Mouse (Mus musculus): ENCODE results near the gene Id1. TPM values are rescaled to one million over a fixed set of nuclear protein-coding genes. Genes with fewer than 3 reads are reported as not detected.

The Id1 gene
- polyA plus RNA-seq, 1 experiment from 2014 or later, result 39.7 TPM

DNA sequence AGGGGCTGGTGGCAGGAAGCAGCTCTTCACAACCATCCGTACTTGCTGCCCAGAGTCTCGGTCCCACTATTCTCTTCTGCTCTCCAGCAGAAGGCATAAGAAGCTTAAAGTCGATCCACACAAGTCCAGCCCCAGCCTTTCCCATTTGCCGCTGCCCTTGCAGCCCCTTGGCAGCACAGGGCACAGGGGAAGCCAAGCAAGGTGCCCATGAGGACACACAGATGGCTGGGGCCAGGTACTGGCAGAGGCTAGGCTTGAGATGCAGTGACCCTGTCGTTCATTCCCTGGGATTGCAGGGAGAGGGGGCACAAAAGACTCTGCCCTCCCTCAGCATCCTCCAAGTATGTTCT, 31.8 kb upstream of the Id1 start:
- Histone ChIP-seq H3K4me2 (ENCODE audit: low read depth, low read length) (no peak overlapping the region), H3K9ac (replicated peaks) (no peak overlapping the region), H3K27ac (ENCODE audit: low read depth) (no peak overlapping the region), H3K36me3 (replicated peaks; ENCODE audit: insufficient read depth, low read length) (peaks cover 77% of the 10 kb centered on the region), H3K4me1 (ENCODE audit: insufficient read depth) (peaks cover 6% of the 10 kb centered on the region), H3K4me3 (ENCODE audit: low read depth, low read length) (no peak overlapping the region), H3K9me3 (ENCODE audit: low read length) (no peaks in the 10 kb centered on the region), H3K27me3 (ENCODE audit: insufficient read depth, low read length) (no peaks in the 10 kb centered on the region)
- ATAC-seq, result no peak
- DNase-seq, result no peak
- 87% methylated on average over 5 of the region's 5 CpGs for WGBS (ENCODE audit: insufficient replicate concordance)
- TF ChIP-seq CTCF (IDR thresholded peaks at IDR 0.05; ENCODE audit: low read depth), result no peak
- TF ChIP-seq EP300 (IDR thresholded peaks at IDR 0.05; ENCODE audit: low read depth), result no peak

DNA sequence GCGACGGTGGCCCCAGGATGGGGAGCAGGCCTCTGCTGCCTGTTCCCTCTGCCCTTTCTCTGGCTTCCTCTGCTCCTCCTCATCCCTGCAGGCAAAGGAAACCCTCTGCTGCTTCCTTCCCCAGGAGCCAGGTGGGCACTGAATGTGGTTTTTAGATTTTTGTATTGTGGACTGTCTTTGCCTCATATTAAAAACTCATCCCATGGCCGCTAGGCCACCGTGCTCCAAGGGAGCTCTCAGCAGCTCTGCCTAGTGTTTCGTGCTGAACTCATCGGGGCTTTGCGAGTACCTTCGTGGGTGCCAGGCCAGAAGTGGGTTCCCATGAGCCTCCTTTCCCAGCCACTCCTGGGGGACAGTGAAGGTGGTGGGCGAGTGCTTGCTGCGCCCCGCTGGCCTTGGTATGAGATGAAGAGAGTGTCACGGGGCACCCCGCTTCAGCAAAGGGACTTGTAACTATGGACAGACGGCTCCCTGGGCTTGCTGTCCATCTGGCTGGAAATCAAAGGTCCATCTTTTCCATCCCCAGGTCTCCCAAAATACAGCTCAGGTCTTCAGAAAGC, 31.2 kb upstream of the Id1 start:
- Histone ChIP-seq H3K27ac (ENCODE audit: low read depth) (no peak overlapping the region), H3K4me1 (ENCODE audit: insufficient read depth) (peaks cover 11% of the 10 kb centered on the region), H3K4me3 (ENCODE audit: low read depth, low read length) (no peak overlapping the region), H3K9ac (replicated peaks) (no peak overlapping the region), H3K27me3 (ENCODE audit: insufficient read depth, low read length) (no peaks in the 10 kb centered on the region), H3K4me2 (ENCODE audit: low read depth, low read length) (no peak overlapping the region), H3K9me3 (ENCODE audit: low read length) (no peaks in the 10 kb centered on the region), H3K36me3 (replicated peaks; ENCODE audit: insufficient read depth, low read length) (peaks cover 71% of the 10 kb centered on the region)
- no peak for TF ChIP-seq EP300 (IDR thresholded peaks at IDR 0.05; ENCODE audit: low read depth)
- no peak for TF ChIP-seq CTCF (IDR thresholded peaks at IDR 0.05; ENCODE audit: low read depth)
- no peak for ATAC-seq
- 89% methylated on average over 14 of the region's 14 CpGs for WGBS (ENCODE audit: insufficient replicate concordance)
- no peak for DNase-seq

- H3K9me3 ChIP-seq (ENCODE audit: low read length), result no peaks in the 10 kb centered on the region
- DNase-seq (no peak), ATAC-seq (no peak)
- H3K36me3 ChIP-seq (replicated peaks; ENCODE audit: insufficient read depth, low read length), result peaks cover 59% of the 10 kb centered on the region
- H3K4me1 ChIP-seq (ENCODE audit: insufficient read depth), result peaks cover 11% of the 10 kb centered on the region
- H3K9ac ChIP-seq (replicated peaks), result no peak overlapping the region; the same call in 1 of the 2 replicates
- H3K27me3 ChIP-seq (ENCODE audit: insufficient read depth, low read length), result no peaks in the 10 kb centered on the region
- no peak overlapping the region for H3K27ac ChIP-seq (ENCODE audit: low read depth)
- WGBS (ENCODE audit: insufficient replicate concordance), result 86% methylated on average over 22 of the region's 22 CpGs
- H3K4me2 ChIP-seq (ENCODE audit: low read depth, low read length), result no peak overlapping the region
- H3K4me3 ChIP-seq (ENCODE audit: low read depth, low read length), result no peak overlapping the region
- TF ChIP-seq EP300 (IDR thresholded peaks at IDR 0.05; ENCODE audit: low read depth), result no peak
- no peak for TF ChIP-seq CTCF (IDR thresholded peaks at IDR 0.05; ENCODE audit: low read depth)
Observed at GRCm38 (mm10) chr2:152705993-152706571, 30.0 kb upstream of the Id1 start.

DNA sequence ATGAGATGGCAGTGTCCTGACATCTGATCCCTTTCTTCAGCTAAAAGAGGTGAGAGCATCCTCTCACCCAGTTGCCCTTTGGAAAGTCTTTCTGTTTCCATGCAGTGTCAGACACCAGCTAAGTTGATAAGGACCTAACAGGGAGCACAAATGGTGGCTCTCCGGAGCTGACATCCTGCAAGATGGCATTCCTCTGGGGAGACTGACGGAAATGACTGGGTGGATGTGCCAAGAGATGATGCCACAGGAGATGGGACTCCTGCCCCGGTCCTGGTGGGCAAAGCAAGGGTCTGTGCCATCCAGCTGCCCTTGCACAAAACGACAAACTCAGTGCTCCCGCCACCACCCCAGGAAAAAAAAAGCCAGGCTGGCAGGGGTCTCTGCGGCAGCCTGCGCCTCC, 28.9 kb upstream of the Id1 start:
- no peaks in the 10 kb centered on the region for H3K27me3 ChIP-seq (ENCODE audit: insufficient read depth, low read length)
- peak overlapping the region; percentile 83 for H3K27ac ChIP-seq (ENCODE audit: low read depth)
- H3K4me1 ChIP-seq (ENCODE audit: insufficient read depth), result peaks cover 11% of the 10 kb centered on the region
- WGBS (ENCODE audit: insufficient replicate concordance), result 42% methylated on average over 7 of the region's 7 CpGs
- H3K4me2 ChIP-seq (ENCODE audit: low read depth, low read length), result peak overlapping the region; percentile 69
- no peak for TF ChIP-seq CTCF (IDR thresholded peaks at IDR 0.05; ENCODE audit: low read depth)
- no peak for TF ChIP-seq EP300 (IDR thresholded peaks at IDR 0.05; ENCODE audit: low read depth)
- peak overlapping the region; percentile 37 for H3K4me3 ChIP-seq (ENCODE audit: low read depth, low read length)
- DNase-seq (no peak), ATAC-seq (peak; percentile 21)
- no peaks in the 10 kb centered on the region for H3K9me3 ChIP-seq (ENCODE audit: low read length)
- peak overlapping the region; percentile 46; the same call in 1 of the 2 replicates for H3K9ac ChIP-seq (replicated peaks)
- H3K36me3 ChIP-seq (replicated peaks; ENCODE audit: insufficient read depth, low read length), result peaks cover 48% of the 10 kb centered on the region

DNA sequence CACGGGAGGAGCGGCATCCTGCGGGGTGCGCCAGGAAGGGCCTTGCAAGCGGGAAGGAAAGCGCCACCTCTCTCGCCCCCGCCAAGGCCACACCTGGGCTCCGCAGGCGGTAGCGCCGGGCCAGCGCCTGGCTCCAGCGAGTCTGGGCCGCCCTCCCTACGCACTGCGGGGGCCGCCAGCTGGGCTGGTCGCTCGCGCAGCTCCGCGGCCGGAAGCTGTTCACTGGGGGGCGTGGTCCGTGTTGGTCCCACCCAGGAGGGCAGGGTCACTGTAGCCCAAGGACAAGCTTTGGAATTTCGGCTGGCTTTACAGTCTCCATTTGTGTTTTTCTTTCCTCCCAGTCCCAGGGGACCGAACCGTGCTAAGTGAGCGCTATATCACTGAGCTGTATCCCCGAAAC, 28.4 kb upstream of the Id1 start:
- TF ChIP-seq CTCF (IDR thresholded peaks at IDR 0.05; ENCODE audit: low read depth), result no peak
- TF ChIP-seq EP300 (IDR thresholded peaks at IDR 0.05; ENCODE audit: low read depth), result no peak
- no peaks in the 10 kb centered on the region for H3K27me3 ChIP-seq (ENCODE audit: insufficient read depth, low read length)
- 38% methylated on average over 31 of the region's 31 CpGs for WGBS (ENCODE audit: insufficient replicate concordance)
- H3K4me3 ChIP-seq (ENCODE audit: low read depth, low read length), result peak overlapping the region; percentile 37
- no peaks in the 10 kb centered on the region for H3K9me3 ChIP-seq (ENCODE audit: low read length)
- H3K36me3 ChIP-seq (replicated peaks; ENCODE audit: insufficient read depth, low read length), result peaks cover 44% of the 10 kb centered on the region
- H3K4me2 ChIP-seq (ENCODE audit: low read depth, low read length), result peak overlapping the region; percentile 69
- DNase-seq, result peak; percentile 81
- H3K9ac ChIP-seq (replicated peaks), result peak overlapping the region; percentile 46; the same call in 1 of the 2 replicates
- peak; percentile 95 for ATAC-seq
- H3K27ac ChIP-seq (ENCODE audit: low read depth), result peak overlapping the region; percentile 83
- H3K4me1 ChIP-seq (ENCODE audit: insufficient read depth), result peaks cover 11% of the 10 kb centered on the region

- DNase-seq (no peak), ATAC-seq (no peak)
- Histone ChIP-seq H3K4me1 (ENCODE audit: insufficient read depth) (peaks cover 11% of the 10 kb centered on the region), H3K27ac (ENCODE audit: low read depth) (no peak overlapping the region), H3K27me3 (ENCODE audit: insufficient read depth, low read length) (no peaks in the 10 kb centered on the region), H3K4me2 (ENCODE audit: low read depth, low read length) (no peak overlapping the region), H3K9me3 (ENCODE audit: low read length) (no peaks in the 10 kb centered on the region), H3K9ac (replicated peaks) (no peak overlapping the region), H3K36me3 (replicated peaks; ENCODE audit: insufficient read depth, low read length) (peaks cover 30% of the 10 kb centered on the region), H3K4me3 (ENCODE audit: low read depth, low read length) (no peak overlapping the region)
- 51% methylated on average over 5 of the region's 5 CpGs for WGBS (ENCODE audit: insufficient replicate concordance)
- TF ChIP-seq CTCF (IDR thresholded peaks at IDR 0.05; ENCODE audit: low read depth) (no peak), EP300 (IDR thresholded peaks at IDR 0.05; ENCODE audit: low read depth) (no peak)
Observed at GRCm38 (mm10) chr2:152709066-152709465, 27.0 kb upstream of the Id1 start.
